Mouse (Mus musculus) colon, adult 2 months (tissue): ENCODE measurements around the gene Scarb2. TPM values are rescaled to one million over a fixed set of nuclear protein-coding genes. Genes with fewer than 3 reads are reported as not detected.

ENCODE experiments used
- polyA plus RNA-seq: library from polyadenylated mRNA; depleted of rRNA; stranded (reverse); fragments of >200 nt; gene quantifications from 2 replicates; pipeline ENCODE4 v1.2.3, GENCODE M21; 2012; rRNA removed

Scarb2 gene
- 22.5 and 23.1 TPM in 2 replicates for polyA plus RNA-seq

DNA sequence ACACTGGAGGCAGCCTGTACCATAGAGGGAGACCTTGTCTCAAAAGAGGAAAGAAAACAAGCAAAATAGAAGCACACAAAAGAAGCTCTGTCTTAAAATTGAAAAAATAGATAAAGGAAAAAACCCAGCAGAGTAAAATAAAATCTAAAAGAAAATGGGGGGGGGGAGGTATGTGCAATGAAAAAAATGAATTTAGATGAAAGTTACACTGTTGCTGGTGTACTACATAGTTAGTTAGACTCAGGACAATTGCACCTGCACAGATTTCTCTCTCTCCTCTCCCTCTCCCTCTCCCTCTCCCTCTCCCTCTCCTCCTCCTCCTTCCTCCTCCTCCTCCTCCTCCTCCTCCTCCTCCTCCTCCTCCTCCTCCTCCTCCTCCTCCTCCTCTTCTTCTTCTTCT is at the start of gene Scarb2:
Gene Scarb2 (minus strand): TSS at position 101 of the 400 bp plus-strand sequence.

DNA sequence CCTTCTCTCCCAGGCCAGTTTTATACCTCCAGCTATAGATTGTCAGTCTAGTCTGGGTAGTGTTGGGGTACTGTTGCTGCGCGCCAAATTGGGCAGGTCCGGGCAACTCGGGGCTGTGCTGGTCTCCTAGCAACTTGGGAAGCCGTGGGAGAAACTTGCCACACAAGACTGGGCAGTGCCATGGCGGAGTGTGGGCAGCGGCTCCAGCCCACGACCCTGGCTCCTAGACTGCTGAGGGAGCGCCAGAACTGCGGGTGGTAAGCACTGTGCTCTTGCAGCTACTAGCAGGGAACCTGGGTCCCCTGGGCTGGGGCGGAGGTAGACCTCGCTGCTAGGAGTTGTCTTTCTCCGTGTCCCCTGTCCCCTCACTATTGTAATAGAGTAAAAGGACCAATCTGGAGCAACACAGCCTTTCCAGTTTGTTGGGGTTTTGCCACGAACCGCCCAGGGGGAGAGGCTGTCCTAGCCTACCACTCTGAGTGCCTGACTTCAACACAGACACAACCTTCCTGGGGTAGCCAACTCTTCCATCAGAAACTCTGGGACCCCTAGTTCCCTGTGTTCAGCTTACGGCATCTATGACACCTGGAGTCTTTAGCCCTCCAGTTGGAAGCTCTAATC is 48.4 kb upstream of the Scarb2 start, which contains the start of gene Fam47e:
Gene Fam47e (plus strand): TSS at position 179 of the 621 bp plus-strand sequence.

DNA sequence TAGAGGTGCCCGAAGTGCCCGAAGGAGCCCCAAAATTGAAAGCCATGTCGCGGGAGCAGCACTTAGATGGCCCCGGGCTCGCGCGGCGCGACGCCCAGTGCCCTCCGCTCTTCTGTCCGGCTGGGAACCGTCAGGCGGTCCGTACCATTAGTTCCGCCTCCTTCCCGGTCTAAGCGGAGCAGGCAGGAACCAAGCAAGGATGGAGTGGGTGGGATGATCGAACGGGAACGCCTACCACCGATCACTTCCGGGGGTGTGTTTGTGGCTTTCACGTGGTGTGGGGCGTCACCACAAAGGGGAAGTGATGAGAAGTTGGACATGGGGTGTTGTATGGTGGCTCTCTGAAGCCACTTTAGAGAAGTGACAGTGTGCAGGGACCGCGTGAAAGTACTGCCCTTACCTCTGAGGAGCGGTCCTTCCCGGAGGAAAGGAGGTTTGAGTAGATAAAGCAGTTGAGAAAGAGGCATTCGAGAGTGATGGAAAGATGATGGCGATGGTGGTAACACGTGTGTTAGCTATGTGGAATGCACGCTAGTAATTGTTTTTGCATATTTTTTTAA is 71.5 kb downstream of the Scarb2 start, which contains the start of gene Nup54:
Gene Nup54 (minus strand): TSS at position 195 of the 560 bp plus-strand sequence.

Other genes starting within 250 kb of the Scarb2 start
- gene Naaa, start 228.7 kb downstream of the Scarb2 start, polyA plus RNA-seq: 43.0 and 46.2 TPM in 2 replicates
- gene Sdad1, start 196.4 kb downstream of the Scarb2 start, polyA plus RNA-seq: 4.8 and 8.7 TPM in 2 replicates
- gene Cxcl9, start 178.8 kb downstream of the Scarb2 start, polyA plus RNA-seq: 0.69 and 2.0 TPM in 2 replicates
- 5.3 and 7.4 TPM in 2 replicates for gene Art3, start 175.0 kb downstream of the Scarb2 start, polyA plus RNA-seq
- 1.8 and 2.7 TPM in 2 replicates for gene Cxcl10, start 157.9 kb downstream of the Scarb2 start, polyA plus RNA-seq
- 7.5 and 8.1 TPM in 2 replicates for gene Nup54, start 71.6 kb downstream of the Scarb2 start, polyA plus RNA-seq
- not detected in 2 replicates for gene Fam47e, start 48.2 kb upstream of the Scarb2 start, polyA plus RNA-seq
- gene Stbd1, start 96.2 kb upstream of the Scarb2 start, polyA plus RNA-seq: 2.1 and 2.4 TPM in 2 replicates
- gene Ccdc158, start 168.4 kb upstream of the Scarb2 start, polyA plus RNA-seq: 0.03 TPM in 1 of 2 replicates, not detected in the other
- gene Shroom3, start 176.6 kb upstream of the Scarb2 start, polyA plus RNA-seq: 104 and 118 TPM in 2 replicates